Mouse (Mus musculus) bone marrow macrophage, adult 2 months (primary cell): Measurements from ENCODE around the gene Zfr2. TPM values are rescaled to one million over a fixed set of nuclear protein-coding genes. Genes with fewer than 3 reads are reported as not detected.
A peak's percentile ranks its signal among the peaks of the same experiment; 100 is the strongest.
"Not testable (repeated sequence)": the region's sequence is repeated elsewhere in the genome, so short reads cannot be mapped to it uniquely, and the experiment has no call there.

ENCODE experiments used
- H3K27ac ChIP-seq: 2 replicates; pipeline ENCODE4 v1.5.1; 2012; ENCODE audit warnings: low read depth, low read length; ENCODE audit not compliant: insufficient read depth
- H3K4me1 ChIP-seq: 2 replicates; pipeline ENCODE4 v1.6.1; 2012; ENCODE audit warnings: low read length; ENCODE audit not compliant: control insufficient read depth, insufficient read depth
- H3K4me3 ChIP-seq: 2 replicates; pipeline ENCODE4 v1.5.1; 2012; ENCODE audit warnings: mild to moderate bottlenecking, low read length, moderate library complexity; ENCODE audit not compliant: insufficient read depth
- CTCF ChIP-seq: IDR thresholded peaks from 2 replicates; pipeline ENCODE4 v1.5.1; 2012; ENCODE audit warnings: low read depth, mild to moderate bottlenecking, low read length, moderate library complexity
- POLR2A ChIP-seq: IDR thresholded peaks from 2 replicates; pipeline ENCODE4 v1.6.1; 2012; ENCODE audit warnings: mild to moderate bottlenecking, low read depth, low read length, borderline replicate concordance
- polyA plus RNA-seq: library from polyadenylated mRNA; stranded (reverse); fragments of >200 nt; gene quantifications from 2 replicates; pipeline ENCODE4 v1.2.4, GENCODE M21; 2012; ENCODE audit not compliant: missing spikeins, insufficient read depth, insufficient read length

The Zfr2 gene
- polyA plus RNA-seq, 1 experiment = 2.7 TPM

DNA sequence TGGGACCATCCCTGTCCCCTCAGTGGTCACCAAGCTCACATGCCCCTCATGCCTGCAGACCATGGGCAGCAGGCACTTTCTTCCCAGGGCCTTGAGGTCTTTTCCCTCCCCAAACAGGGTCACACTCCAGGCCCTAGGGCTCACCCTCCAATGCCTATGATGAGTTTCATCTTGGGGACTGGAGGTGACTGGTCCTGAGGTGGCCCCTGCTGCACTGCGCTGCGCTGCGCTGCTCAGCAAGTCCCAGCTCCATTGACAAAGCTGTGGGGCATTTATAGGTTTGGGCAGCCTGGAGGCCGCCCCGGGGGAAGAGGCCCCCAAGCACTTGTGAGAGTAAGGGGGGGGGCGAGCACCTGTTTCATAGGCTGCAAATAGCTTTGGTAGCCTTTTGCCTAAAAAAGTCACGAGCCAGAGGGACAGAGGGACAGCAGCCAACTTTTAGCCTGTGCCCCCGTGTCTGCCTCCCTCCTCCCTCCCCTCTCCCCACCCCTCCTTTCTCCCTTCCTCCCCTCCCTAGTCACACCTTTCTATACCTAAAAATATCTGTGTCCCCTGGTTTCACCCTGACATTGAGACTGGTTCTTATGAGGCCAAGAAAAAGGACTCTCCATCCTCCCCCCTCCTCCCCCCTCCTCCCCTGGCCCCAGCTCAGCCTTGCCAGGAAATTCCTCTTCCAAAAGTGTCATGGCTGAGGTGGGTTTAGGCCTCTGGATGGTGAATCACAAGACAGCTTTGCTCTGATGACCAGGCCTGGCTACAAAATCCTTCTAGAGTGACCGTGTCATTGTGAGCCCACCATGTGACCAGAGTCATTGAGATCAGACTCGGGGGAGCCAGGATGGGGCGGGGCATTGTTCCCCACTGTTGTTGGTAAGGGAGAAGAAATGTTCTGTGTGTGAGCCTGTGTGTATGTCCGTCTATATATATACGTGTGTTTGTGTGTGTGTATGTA lies 30.9 kb upstream of the Zfr2 start, which contains the start of gene Nmrk2:
TSS of gene Nmrk2 (minus strand) at position 245 of the 952 bp plus-strand sequence.
- H3K4me3 ChIP-seq = no peak within 1 kb of the TSS
- no peak for TF ChIP-seq POLR2A
- no peak for TF ChIP-seq CTCF
- no peak within 1 kb of the TSS for H3K27ac ChIP-seq
- no peaks in the 10 kb centered on the region for H3K4me1 ChIP-seq

DNA sequence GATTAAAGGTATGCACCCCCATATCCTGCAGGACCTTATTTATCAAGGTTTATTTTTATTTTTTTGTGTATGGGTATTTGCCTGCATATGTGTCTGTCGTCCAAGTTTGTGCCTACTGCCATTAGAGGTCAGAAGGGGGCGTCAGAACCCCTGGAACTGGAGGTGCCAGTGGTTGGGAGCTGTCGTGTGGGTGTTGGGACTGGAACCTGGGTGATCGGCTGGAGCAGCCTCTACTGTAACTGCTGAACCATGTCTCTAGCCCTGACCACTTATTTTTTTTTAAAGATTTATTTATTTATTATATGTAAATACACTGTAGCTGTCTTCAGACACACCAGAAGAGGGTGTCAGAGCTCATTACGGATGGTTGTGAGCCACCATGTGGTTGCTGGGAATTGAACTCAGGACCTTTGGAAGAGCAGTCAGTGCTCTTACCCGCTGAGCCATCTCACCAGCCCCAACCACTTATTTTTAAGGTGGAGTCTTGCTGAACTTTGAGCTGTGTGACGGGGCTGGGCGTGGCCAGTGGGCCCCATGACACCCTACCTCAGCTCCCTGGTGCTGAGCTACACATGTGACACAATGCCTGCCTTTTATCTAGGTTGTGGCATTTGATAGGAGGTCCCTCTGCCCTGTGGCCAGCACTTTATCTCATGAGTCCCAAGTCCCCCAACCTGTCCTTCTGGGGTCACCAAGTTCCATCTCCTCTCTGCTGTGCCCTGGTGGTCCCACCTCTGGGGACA lies 29.8 kb upstream of the Zfr2 start:
- H3K4me1 ChIP-seq = no peaks in the 10 kb centered on the region
- no peak overlapping the region for H3K4me3 ChIP-seq
- no peak for TF ChIP-seq POLR2A
- TF ChIP-seq CTCF = no peak
- H3K27ac ChIP-seq = no peak overlapping the region

GRCm38 (mm10) chr10:81204137-81204536 lies 28.8 kb upstream of the Zfr2 start:
- Histone ChIP-seq H3K4me1 (no peaks in the 10 kb centered on the region), H3K27ac (no peak overlapping the region), H3K4me3 (no peak overlapping the region)
- TF ChIP-seq CTCF = no peak

GRCm38 (mm10) chr10:81210154-81210553 lies 22.8 kb upstream of the Zfr2 start:
- Histone ChIP-seq H3K27ac (no peak overlapping the region), H3K4me1 (no peaks in the 10 kb centered on the region), H3K4me3 (no peak overlapping the region)
- TF ChIP-seq CTCF = no peak
- TF ChIP-seq POLR2A = no peak

DNA sequence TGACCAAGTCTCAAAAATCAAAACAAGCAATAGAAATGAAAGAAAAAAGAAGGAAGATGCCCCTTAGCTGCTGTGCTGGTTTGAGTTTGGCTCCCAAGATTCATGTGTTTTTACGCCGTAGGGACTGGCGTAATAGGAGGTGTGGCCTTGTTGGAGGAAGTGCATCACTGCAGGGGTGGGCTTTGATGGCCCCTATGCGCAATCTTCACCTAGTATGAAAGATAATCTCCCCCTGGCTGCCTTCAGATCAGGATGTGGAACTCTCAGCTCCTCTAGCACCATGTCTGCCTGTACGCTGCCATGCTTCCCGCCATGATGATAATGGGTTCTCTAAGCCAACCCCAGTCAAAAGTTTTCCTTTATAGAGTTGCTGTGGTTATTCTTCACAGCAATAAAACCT lies 16.7 kb upstream of the Zfr2 start:
- Histone ChIP-seq H3K4me3 (no peak overlapping the region), H3K4me1 (peaks cover 3% of the 10 kb centered on the region), H3K27ac (no peak overlapping the region)
- TF ChIP-seq POLR2A = no peak
- no peak for TF ChIP-seq CTCF

DNA sequence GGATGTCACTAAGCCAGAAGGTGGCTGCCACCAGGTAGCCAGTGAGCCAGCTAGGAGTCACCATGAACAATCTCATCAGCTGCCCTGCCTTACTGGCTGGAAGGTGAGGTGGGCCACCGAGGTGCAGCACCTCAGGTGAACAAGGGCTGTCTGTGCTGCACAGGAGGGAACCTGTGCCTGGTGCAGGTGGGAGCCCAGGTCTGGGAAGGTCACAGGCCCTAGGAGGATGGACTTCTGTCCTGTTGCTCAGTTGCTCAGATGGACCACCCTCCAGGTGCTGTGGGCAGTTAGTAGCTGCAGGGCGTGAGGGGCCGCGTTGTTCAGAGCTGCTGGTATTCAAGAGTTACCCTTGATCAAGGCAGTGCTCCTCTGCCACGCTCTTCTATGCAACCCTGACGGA lies 16.1 kb upstream of the Zfr2 start:
- Histone ChIP-seq H3K27ac (no peak overlapping the region), H3K4me3 (no peak overlapping the region), H3K4me1 (peaks cover 7% of the 10 kb centered on the region)
- TF ChIP-seq CTCF (no peak), POLR2A (no peak)

- not testable (repeated sequence) for H3K4me3 ChIP-seq, H3K27ac ChIP-seq
- peak; percentile 29; the same call in 1 of the 2 replicates for TF ChIP-seq CTCF
- peaks cover 12% of the 10 kb centered on the region for H3K4me1 ChIP-seq
These were observed 15.7 kb upstream of the Zfr2 start for GRCm38 (mm10) chr10:81217267-81217666.

DNA sequence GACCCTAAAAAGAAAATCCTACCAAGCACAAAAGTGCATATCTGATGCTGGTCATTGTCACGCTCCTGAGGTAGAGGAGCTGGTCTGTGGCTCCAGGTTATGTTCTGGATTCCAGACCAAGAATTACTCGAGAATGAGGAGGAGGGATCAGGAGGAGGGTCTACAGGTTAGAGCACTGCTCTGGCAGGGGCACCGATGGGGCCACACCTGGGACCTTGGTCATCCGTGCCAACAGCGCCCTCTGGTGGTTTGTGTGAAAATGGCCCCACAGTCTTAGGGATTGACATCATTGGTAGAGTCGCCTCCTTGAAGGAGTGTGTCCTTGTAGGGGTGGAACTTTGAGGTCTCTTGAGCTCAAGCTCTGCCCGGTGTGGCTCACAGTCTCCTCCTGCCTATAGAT lies 15.0 kb upstream of the Zfr2 start:
- peaks cover 12% of the 10 kb centered on the region for H3K4me1 ChIP-seq
- TF ChIP-seq CTCF = peak; percentile 92
- no peak for TF ChIP-seq POLR2A
- H3K27ac ChIP-seq = no peak overlapping the region
- H3K4me3 ChIP-seq = no peak overlapping the region

GRCm38 (mm10) chr10:81221402-81222015 lies 11.4 kb upstream of the Zfr2 start:
- Histone ChIP-seq H3K4me3 (no peak overlapping the region), H3K27ac (peak overlapping the region; percentile 50), H3K4me1 (peaks cover 12% of the 10 kb centered on the region)
- TF ChIP-seq CTCF (no peak), POLR2A (no peak)

GRCm38 (mm10) chr10:81223731-81224130 lies 9.2 kb upstream of the Zfr2 start:
- not testable (repeated sequence) for H3K4me3 ChIP-seq, H3K27ac ChIP-seq
- H3K4me1 ChIP-seq = peaks cover 12% of the 10 kb centered on the region
